Mouse (Mus musculus): Measurements from ENCODE around the gene Tmem160. TPM values are rescaled to one million over a fixed set of nuclear protein-coding genes. Genes with fewer than 3 reads are reported as not detected.

Tmem160 gene
- polyA plus RNA-seq, 1 experiment: 330 TPM

- Histone ChIP-seq H3K27ac (ENCODE audit: insufficient read depth, low read depth, low read length) (no peak overlapping the region), H3K4me1 (ENCODE audit: control insufficient read depth, insufficient read depth, insufficient read length, low read length) (no peaks in the 10 kb centered on the region), H3K4me3 (ENCODE audit: low read depth, low read length) (no peak overlapping the region), H3K27me3 (ENCODE audit: control insufficient read depth, insufficient read depth, low read length) (no peaks in the 10 kb centered on the region), H3K36me3 (ENCODE audit: control insufficient read depth, insufficient read depth, low read length) (peaks cover 5% of the 10 kb centered on the region; the same call in 1 of the 2 replicates)
- WGBS: 61% methylated on average over 2 of the region's 2 CpGs
- TF ChIP-seq POLR2A (IDR thresholded peaks at IDR 0.05; ENCODE audit: low read depth, low read length) (no peak), CTCF (IDR thresholded peaks at IDR 0.05; ENCODE audit: extremely low read depth, insufficient read length, insufficient replicate concordance, low read depth, low read length) (no peak)
Measured at GRCm38 (mm10) chr7:16504573-16505225, 52.1 kb downstream of the Tmem160 start.

Other genes with a start within 250 kb of the Tmem160 start
- 28.7 and 49.1 TPM in 2 replicates for gene Dhx34, start 230.7 kb upstream of the Tmem160 start, polyA plus RNA-seq (2012; rRNA removed)
- 0.32 and 0.34 TPM in 2 replicates for gene C5ar2, start 208.6 kb upstream of the Tmem160 start, polyA plus RNA-seq (2012; rRNA removed)
- 5.4 and 5.7 TPM in 2 replicates for gene C5ar1, start 193.2 kb upstream of the Tmem160 start, polyA plus RNA-seq (2012; rRNA removed)
- gene Inafm1, start 179.2 kb upstream of the Tmem160 start, polyA plus RNA-seq (2012; rRNA removed): 61.0 and 121 TPM in 2 replicates
- gene Ccdc9, start 166.0 kb upstream of the Tmem160 start, polyA plus RNA-seq (2012; rRNA removed): 14.2 and 24.9 TPM in 2 replicates
- gene Bbc3, start 144.4 kb upstream of the Tmem160 start, polyA plus RNA-seq (2012; rRNA removed): 8.3 and 50.9 TPM in 2 replicates
- gene Sae1, start 65.0 kb upstream of the Tmem160 start, polyA plus RNA-seq (2012; rRNA removed): 9.8 and 15.0 TPM in 2 replicates
- 23.3 and 60.6 TPM in 2 replicates for gene Zc3h4, start 51.9 kb upstream of the Tmem160 start, polyA plus RNA-seq (2012; rRNA removed)
- gene Npas1, start 24.9 kb downstream of the Tmem160 start, polyA plus RNA-seq (2012; rRNA removed): 0.05 TPM in 1 of 2 replicates, not detected in the other
- 3.6 and 11.6 TPM in 2 replicates for gene Arhgap35, start 162.2 kb downstream of the Tmem160 start, polyA plus RNA-seq (2012; rRNA removed)
- not detected in 2 replicates for gene Ceacam15, start 222.9 kb downstream of the Tmem160 start, polyA plus RNA-seq (2012; rRNA removed)